Mouse (Mus musculus): ENCODE data around the gene Gm21962.

Gm21962 gene

DNA sequence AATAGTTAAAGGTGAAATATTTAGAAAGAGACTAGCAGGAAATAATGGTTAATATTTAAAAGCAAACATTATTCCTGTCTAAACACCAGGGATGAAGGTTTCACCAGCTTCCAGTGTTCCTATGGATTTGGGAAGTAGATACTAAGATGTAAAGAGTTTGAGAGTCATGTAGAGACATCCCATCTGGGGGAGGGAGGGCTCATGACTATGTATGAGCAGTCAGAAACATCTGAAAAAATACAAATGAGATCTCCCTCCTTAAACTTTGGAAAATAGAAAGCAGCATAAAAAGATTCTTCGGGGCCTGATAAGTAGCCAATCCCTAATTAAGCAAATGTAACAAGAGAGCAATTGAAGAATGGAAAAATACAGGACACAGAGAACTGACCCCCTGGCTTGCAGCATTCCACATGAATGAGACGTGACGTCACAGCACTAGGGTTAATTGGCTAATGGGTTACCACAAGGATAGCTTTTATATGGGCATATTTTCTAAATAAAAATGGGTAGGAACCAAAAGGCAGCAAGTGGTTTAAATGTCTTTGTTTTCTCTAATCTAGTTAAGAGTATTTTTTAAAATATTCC is 45.3 kb downstream of the Gm21962 start:
- DNase-seq (ENCODE audit: low spot score in 2 of 2) = no peak

Data from cerebellum, postnatal 4 days (tissue).